Mouse (Mus musculus) olfactory bulb, adult 2 months (tissue): ENCODE measurements around the gene Tuba8.

Experiments
- CTCF ChIP-seq: fragments of 200-500 bp; IDR thresholded peaks from 2 replicates; pipeline ENCODE4 v1.5.1; 2012; ENCODE audit warnings: low read depth, mild to moderate bottlenecking, low read length, moderate library complexity; ENCODE audit not compliant: insufficient read depth
- POLR2A ChIP-seq: fragments of 200-500 bp; IDR thresholded peaks from 2 replicates; pipeline ENCODE4 v1.6.1; 2012; ENCODE audit warnings: mild to moderate bottlenecking, low read depth, low read length, moderate library complexity; ENCODE audit not compliant: insufficient read depth

DNA sequence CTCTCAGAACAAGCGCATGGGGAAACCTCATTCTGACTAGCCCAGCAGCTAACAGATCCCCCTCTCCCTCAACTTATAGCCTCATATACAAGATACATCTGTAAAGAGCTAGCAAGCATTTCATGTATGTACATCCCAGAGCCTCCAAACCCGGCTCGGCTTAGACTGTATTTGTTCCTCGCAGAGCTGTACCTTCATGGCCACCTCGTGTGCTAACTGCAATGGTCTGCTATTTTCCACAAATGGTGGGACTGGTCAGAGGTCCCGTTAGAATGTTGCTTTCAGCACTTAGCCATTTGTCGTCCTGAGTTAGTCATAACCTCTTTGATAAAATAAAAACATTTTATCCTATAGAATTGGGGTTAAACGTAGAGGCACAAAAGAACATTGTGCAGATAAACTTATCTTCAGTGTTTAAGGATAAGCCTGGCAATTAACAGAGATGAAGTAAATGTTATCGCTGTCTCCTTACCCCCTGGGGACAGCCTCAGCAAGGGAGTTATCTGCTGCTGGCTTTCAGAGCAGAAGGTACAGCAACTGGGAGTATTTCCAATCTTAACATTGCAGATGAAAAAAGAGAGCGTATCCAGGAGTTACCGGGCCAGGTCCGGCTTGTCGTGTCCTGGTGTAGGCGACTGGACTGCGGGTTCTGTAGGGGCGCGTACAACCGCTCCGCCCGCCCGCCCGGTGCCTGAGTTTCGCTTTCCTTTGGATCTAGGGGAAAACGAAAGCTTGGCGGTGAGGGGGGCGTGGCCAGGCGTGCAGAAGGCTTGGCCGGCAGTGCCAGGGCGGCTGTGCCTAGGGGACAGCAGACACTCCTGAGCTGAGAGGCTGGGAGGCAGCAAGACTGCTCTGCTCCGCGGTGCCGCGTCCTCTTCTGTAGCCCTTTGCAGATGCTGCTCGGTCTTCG lies 34.9 kb downstream of the Tuba8 start, which contains the start of gene Usp18:
- no peak for TF ChIP-seq CTCF
- no peak for TF ChIP-seq POLR2A
